Mouse (Mus musculus) hindbrain, embryonic 11.5 days (tissue): Measurements from ENCODE around the gene Inava. TPM values are rescaled to one million over a fixed set of nuclear protein-coding genes. Genes with fewer than 3 reads are reported as not detected.

Experiments used
- ATAC-seq: fragments of 200-750 bp; cut with Nextera tagmentation; 2 replicates; pipeline ENCODE4 v1.8.0; 2017; ENCODE audit warnings: mild to moderate bottlenecking, moderate TSS enrichment, moderate library complexity; ENCODE audit not compliant: low FRiP score
- DNase-seq: peaks from one replicate; pipeline ENCODE4 v3.0.0-alpha.2; 2015; ENCODE audit warnings: low spot score
- H3K27ac ChIP-seq: fragments of 300-500 bp; sonication (generic); 2 replicates; pipeline ENCODE4 v1.5.1; 2014; ENCODE audit warnings: mild to moderate bottlenecking, low read depth, low read length
- H3K27me3 ChIP-seq: fragments of 300-500 bp; sonication (generic); 2 replicates; pipeline ENCODE4 v1.6.1; 2014; ENCODE audit warnings: mild to moderate bottlenecking, low read length, moderate library complexity, mixed read lengths; ENCODE audit not compliant: control insufficient read depth, insufficient read depth
- H3K36me3 ChIP-seq: fragments of 300-500 bp; sonication (generic); 2 replicates; pipeline ENCODE4 v1.6.1; 2014; ENCODE audit warnings: mild to moderate bottlenecking, low read length, moderate library complexity, mixed read lengths; ENCODE audit not compliant: control insufficient read depth, insufficient read depth
- H3K4me1 ChIP-seq: fragments of 300-500 bp; sonication (generic); replicated peaks from 2 replicates; pipeline ENCODE4 v1.6.1; 2014; ENCODE audit warnings: low read length, mixed read lengths; ENCODE audit not compliant: control insufficient read depth, insufficient read depth
- H3K4me2 ChIP-seq: fragments of 300-500 bp; sonication (generic); replicated peaks from 2 replicates; pipeline ENCODE4 v1.6.1; 2014; ENCODE audit warnings: mild to moderate bottlenecking, low read depth, low read length
- H3K4me3 ChIP-seq: fragments of 300-500 bp; sonication (generic); 2 replicates; pipeline ENCODE4 v1.5.1; 2014; ENCODE audit warnings: low read depth, low read length
- H3K9ac ChIP-seq: fragments of 300-500 bp; sonication (generic); 2 replicates; pipeline ENCODE4 v1.6.1; 2014; ENCODE audit warnings: low read depth, low read length
- H3K9me3 ChIP-seq: fragments of 300-500 bp; sonication (generic); 2 replicates; pipeline ENCODE4 v1.6.1; 2016; ENCODE audit warnings: low read length; ENCODE audit not compliant: control insufficient read depth
- WGBS: fragments of 180-500 bp; shearing (Covaris S2); extraction: QIAGEN DNeasy Blood & Tissue Kit; methylation state at CpG from one replicate; pipeline ENCODE4 v1.1.7; 2014; 5-methylcytosine and 5-hydroxymethylcytosine counted together
- polyA plus RNA-seq: library from polyadenylated mRNA; unstranded; fragments of >200 nt; fragmentation: Nextera tagmentation; extraction: Ambion mirVana; gene quantifications from 2 replicates; pipeline ENCODE4 v1.2.1, GENCODE M21; 2014

The Inava gene
- polyA plus RNA-seq, 1 experiment from 2014 or later = 13.9 TPM

DNA sequence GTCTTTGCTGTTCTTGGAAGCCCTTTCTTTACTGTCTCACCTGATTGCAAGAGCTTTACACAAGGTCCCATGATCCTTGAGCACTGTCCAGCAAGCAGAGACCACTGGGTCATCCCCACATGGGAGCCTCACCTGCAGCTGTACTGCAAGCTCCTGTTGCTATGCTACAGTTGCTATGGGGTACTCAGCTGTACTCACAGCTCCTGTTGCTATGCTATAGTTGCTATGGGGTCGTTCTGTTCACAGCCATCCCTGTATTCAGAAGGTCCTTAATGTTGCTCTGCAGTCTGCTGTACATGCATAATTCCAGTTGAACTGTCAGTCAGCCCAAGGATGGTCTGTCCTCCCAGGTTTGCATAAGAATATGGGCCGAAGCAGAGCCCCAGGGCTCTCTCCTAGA, 68.6 kb downstream of the Inava start:
- Histone ChIP-seq H3K4me1 (no peaks in the 10 kb centered on the region), H3K4me2 (no peak overlapping the region), H3K4me3 (no peak overlapping the region), H3K27ac (no peak overlapping the region), H3K27me3 (no peaks in the 10 kb centered on the region), H3K9ac (no peak overlapping the region), H3K36me3 (no peaks in the 10 kb centered on the region), H3K9me3 (no peaks in the 10 kb centered on the region)
- peak; percentile 26 for DNase-seq
- ATAC-seq = peak; percentile 10; the same call in 1 of the 2 replicates
- 52% methylated on average over 2 of the region's 2 CpGs for WGBS

Other genes starting within 250 kb of the Inava start
- gene Igfn1, start 227.9 kb downstream of the Inava start, polyA plus RNA-seq = not detected in 2 replicates
- 60.8 and 84.0 TPM in 2 replicates for gene Tmem9, start 226.1 kb downstream of the Inava start, polyA plus RNA-seq
- gene Ascl5, start 183.5 kb downstream of the Inava start, polyA plus RNA-seq = not detected in 2 replicates
- gene Cacna1s, start 181.5 kb downstream of the Inava start, polyA plus RNA-seq = 0.20 and 0.43 TPM in 2 replicates
- 17.7 and 24.4 TPM in 2 replicates for gene Kif21b, start 102.9 kb downstream of the Inava start, polyA plus RNA-seq
- gene Mroh3, start 21.4 kb downstream of the Inava start, polyA plus RNA-seq = 0.25 and 0.32 TPM in 2 replicates
- gene Gpr25, start 26.6 kb upstream of the Inava start, polyA plus RNA-seq = not detected in 2 replicates
- 36.7 and 40.1 TPM in 2 replicates for gene Camsap2, start 111.8 kb upstream of the Inava start, polyA plus RNA-seq
- 18.0 and 20.3 TPM in 2 replicates for gene Ddx59, start 181.0 kb upstream of the Inava start, polyA plus RNA-seq
- gene Kif14, start 232.1 kb upstream of the Inava start, polyA plus RNA-seq = 8.1 and 11.7 TPM in 2 replicates